8 mouse cellular contexts compared by ENCODE assay signal in the genomic region with DNA sequence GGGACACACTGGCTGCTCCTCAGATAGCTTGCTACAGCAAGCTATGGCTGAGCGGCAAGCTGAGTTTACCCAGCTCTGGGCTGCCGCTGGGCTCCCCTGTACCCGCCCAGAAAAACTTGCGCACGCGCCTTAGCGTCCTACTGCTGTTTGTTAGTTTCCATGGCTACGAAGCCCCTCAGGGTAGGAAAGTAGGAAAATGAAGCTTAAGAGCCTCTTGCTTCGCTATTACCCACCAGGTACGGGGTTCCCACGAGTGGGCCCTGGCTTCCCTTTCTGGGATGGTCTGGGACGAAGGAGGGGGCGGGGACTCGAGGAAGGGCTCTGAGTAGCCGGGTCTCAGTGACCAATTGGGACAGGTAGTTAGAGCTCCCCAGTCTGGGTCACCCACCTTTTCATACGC. TPM values are rescaled to one million over a fixed set of nuclear protein-coding genes. Genes with fewer than 3 reads are reported as not detected.
DNase-seq lines count a peak whose midpoint lies in the region.

A gene (plus strand): TSS at position 150 of the 400 bp plus-strand sequence.

- intact Hi-C loops in left cerebral cortex, postnatal 14 days (cut with DNase I): no loop called here

- DNase-seq in adrenal gland, postnatal 14 days: peak; percentile 80
- DNase-seq in cerebellum, postnatal 25 days: peak; percentile 30 to 60
- DNase-seq in gastrocnemius, postnatal 10 days: peak; percentile 67
- DNase-seq in induced T-regulatory cell, adult 2 months (ENCODE audit: low read depth): peak; percentile 9
- peak; percentile 71 to 73 for DNase-seq in left cerebral cortex, postnatal 14 days (ENCODE audit: low spot score in 2 of 2)
- DNase-seq in mesoderm, embryonic 11.5 days (ENCODE audit: low read depth, low spot score): peak; percentile 92
- peak; percentile 85 for DNase-seq in right cerebral cortex, postnatal 4 days
- no peak for DNase-seq in T-cell, adult 2 months (ENCODE audit: low spot score)

RNA-seq across cellular contexts. Expression of the gene that starts here (rescaled TPM):
- not detected in 2 replicates for total RNA-seq in adrenal gland, postnatal 14 days (2021)
- not detected for total RNA-seq in gastrocnemius, postnatal 10 days (2021)
- total RNA-seq in left cerebral cortex, postnatal 14 days (2021): under 1 TPM; 0.46 to 0.53 TPM

Comparison
In these comparisons a context has a peak if more than half of its experiments do, and no peak if none do; other contexts are left out.
1. Peak in DNase-seq in adrenal gland, postnatal 14 days; RNA of the gene not detected or under 1 TPM.
2. Peak in DNase-seq in gastrocnemius, postnatal 10 days; RNA of the gene not detected or under 1 TPM.
3. Peak in DNase-seq in left cerebral cortex, postnatal 14 days; RNA of the gene not detected or under 1 TPM.